Mouse (Mus musculus): ENCODE data around the gene Epo. TPM values are rescaled to one million over a fixed set of nuclear protein-coding genes. Genes with fewer than 3 reads are reported as not detected.

The Epo gene
- polyA plus RNA-seq, 2 experiments, result 0.19 to 0.83 TPM

DNA sequence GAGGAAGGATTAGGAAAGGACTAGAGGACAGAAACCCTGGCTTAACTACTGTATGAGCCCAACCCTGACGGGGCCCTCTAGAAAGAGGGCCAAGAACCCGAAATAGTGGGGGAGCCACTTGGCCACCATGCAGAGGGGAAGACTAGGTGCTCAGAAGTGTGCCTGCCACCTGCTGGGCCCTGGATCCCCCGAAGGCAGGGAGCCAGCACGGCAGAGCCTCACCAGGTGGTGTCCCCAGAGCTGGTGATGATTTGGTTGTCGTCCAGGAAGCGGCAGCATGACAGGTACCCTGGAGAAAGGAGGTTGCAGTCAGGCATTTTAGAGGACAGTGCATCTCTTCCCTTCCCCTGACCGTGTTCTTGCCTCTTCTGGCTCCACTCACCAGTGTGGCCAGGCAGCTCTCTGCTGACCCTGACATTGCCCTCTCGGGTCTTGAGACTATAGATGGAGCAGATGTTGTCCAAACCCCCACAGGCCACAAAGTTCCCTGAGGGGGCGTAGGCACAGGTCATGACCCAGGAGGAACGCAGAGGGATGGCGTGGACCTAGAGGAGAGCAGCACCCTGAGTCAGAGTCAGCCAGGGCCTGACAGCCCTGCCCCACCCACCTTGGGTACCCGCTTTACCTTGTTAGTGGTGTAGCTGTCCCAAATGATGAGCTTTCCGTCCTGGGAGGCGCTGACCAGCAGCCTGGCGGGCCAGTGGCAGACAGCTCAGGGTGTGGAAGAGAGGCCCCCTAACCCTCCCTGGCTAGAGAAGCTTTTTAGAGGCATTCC, 3.6 kb downstream of the Epo start:
- no peak for DNase-seq (ENCODE audit: low spot score)
- no peak overlapping the region for H3K4me3 ChIP-seq (replicated peaks; ENCODE audit: low read length)

DNA sequence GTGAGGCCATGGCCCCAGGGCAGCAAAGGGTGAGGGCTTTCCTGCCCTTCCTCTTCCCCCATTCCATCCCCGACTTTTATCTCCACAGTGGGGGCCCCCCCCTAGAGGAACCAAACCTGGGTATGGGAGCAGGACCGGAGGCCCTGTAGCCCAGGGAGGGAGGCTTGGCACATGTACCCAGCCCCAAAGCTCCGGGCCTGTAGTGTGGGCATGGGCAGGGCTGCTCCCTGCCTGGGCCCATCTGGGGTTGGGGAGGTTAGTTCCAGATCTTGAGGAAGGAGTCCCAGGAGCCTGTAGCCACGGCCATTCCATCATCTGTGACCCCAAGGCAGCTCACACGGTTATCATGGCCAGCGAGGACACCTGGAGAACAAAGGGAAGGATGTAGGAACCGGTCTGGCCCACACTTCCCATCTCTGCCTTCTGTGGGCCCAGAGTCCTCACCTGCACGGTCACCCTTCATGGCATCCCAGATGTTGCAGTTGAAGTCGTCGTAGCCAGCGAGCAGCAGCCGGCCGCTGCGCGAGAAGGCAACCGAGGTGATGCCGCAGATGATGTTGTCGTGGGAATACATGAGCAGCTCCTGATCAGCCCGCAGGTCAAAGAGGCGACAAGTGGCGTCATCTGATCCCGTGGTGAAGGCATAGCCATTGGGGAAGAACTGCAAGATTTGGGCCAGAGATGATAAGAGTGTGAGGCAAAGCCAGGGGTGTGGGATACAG, 4.6 kb downstream of the Epo start:
- H3K27me3 ChIP-seq (ENCODE audit: control insufficient read depth, insufficient read depth, low read length), result no peaks in the 10 kb centered on the region
- DNase-seq (ENCODE audit: low spot score) (no peak), ATAC-seq (ENCODE audit: low FRiP score, low read depth) (no peak)
- no peaks in the 10 kb centered on the region for H3K9me3 ChIP-seq (ENCODE audit: control insufficient read depth, low read length)
- no peak overlapping the region for H3K27ac ChIP-seq (replicated peaks; ENCODE audit: low read depth, low read length)
- 86% methylated on average over 21 of the region's 22 CpGs for WGBS
- H3K4me1 ChIP-seq (ENCODE audit: control insufficient read depth, insufficient read depth, low read length), result peaks cover 7% of the 10 kb centered on the region; the same call in 1 of the 2 replicates
- no peak for TF ChIP-seq POLR2A (IDR thresholded peaks at IDR 0.05; ENCODE audit: borderline replicate concordance, extremely low read depth, insufficient read depth, insufficient read length)
- no peak overlapping the region for H3K9ac ChIP-seq (ENCODE audit: low read depth, low read length, severe bottlenecking)
- H3K4me3 ChIP-seq (replicated peaks; ENCODE audit: low read length), result no peak overlapping the region
- no peak overlapping the region for H3K4me2 ChIP-seq (replicated peaks; ENCODE audit: low read depth, low read length, severe bottlenecking)
- H3K36me3 ChIP-seq (ENCODE audit: control insufficient read depth, insufficient read depth, low read length), result peaks cover 68% of the 10 kb centered on the region

More for the DNA sequence above, 3.6 kb downstream of the Epo start:
- Histone ChIP-seq H3K9ac (ENCODE audit: low read depth, low read length, severe bottlenecking) (no peak overlapping the region), H3K36me3 (ENCODE audit: control insufficient read depth, insufficient read depth, low read length) (peaks cover 58% of the 10 kb centered on the region), H3K4me1 (ENCODE audit: control insufficient read depth, insufficient read depth, low read length) (peaks cover 7% of the 10 kb centered on the region; the same call in 1 of the 2 replicates), H3K9me3 (ENCODE audit: control insufficient read depth, low read length) (no peaks in the 10 kb centered on the region), H3K27me3 (ENCODE audit: control insufficient read depth, insufficient read depth, low read length) (no peaks in the 10 kb centered on the region), H3K4me2 (replicated peaks; ENCODE audit: low read depth, low read length, severe bottlenecking) (peak overlapping the region; percentile 93), H3K27ac (replicated peaks; ENCODE audit: low read depth, low read length) (peak overlapping the region; percentile 89; the same call in 1 of the 2 replicates)
- no peak for ATAC-seq (ENCODE audit: low FRiP score, low read depth)
- no peak for TF ChIP-seq POLR2A (IDR thresholded peaks at IDR 0.05; ENCODE audit: borderline replicate concordance, extremely low read depth, insufficient read depth, insufficient read length)
- 68% methylated on average over 15 of the region's 15 CpGs for WGBS

DNA sequence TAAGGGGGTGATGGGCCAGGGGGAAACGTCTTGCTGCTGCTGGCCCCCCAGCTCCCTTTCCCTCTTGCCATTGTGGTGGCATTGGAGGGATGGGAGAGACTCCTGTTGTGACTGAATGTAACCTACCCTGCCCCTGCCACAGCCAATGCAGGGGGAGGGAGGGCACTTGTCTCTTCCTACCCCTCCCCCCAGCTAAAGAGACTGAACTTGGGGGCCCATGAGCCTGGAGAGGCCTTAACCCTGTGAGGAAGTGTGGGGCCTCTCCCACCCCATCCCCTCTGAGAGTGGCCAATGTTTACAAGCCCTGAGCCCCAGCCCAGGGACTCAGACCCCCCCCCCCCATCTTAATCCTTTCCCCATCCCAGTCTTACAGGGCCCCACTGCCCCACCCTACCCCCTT, 5.6 kb downstream of the Epo start:
- no peak overlapping the region for H3K9ac ChIP-seq (ENCODE audit: low read depth, low read length, severe bottlenecking)
- ATAC-seq (ENCODE audit: low FRiP score, low read depth), result no peak
- peaks cover 78% of the 10 kb centered on the region for H3K36me3 ChIP-seq (ENCODE audit: control insufficient read depth, insufficient read depth, low read length)
- no peak overlapping the region for H3K4me2 ChIP-seq (replicated peaks; ENCODE audit: low read depth, low read length, severe bottlenecking)
- 53% methylated on average over 1 of the region's 1 CpGs for WGBS
- no peaks in the 10 kb centered on the region for H3K27me3 ChIP-seq (ENCODE audit: control insufficient read depth, insufficient read depth, low read length)
- H3K4me3 ChIP-seq (replicated peaks; ENCODE audit: low read length), result no peak overlapping the region
- DNase-seq (ENCODE audit: low spot score), result no peak
- peaks cover 7% of the 10 kb centered on the region; the same call in 1 of the 2 replicates for H3K4me1 ChIP-seq (ENCODE audit: control insufficient read depth, insufficient read depth, low read length)
- no peaks in the 10 kb centered on the region for H3K9me3 ChIP-seq (ENCODE audit: control insufficient read depth, low read length)
- H3K27ac ChIP-seq (replicated peaks; ENCODE audit: low read depth, low read length), result no peak overlapping the region
- TF ChIP-seq POLR2A (IDR thresholded peaks at IDR 0.05; ENCODE audit: borderline replicate concordance, extremely low read depth, insufficient read depth, insufficient read length), result no peak

DNA sequence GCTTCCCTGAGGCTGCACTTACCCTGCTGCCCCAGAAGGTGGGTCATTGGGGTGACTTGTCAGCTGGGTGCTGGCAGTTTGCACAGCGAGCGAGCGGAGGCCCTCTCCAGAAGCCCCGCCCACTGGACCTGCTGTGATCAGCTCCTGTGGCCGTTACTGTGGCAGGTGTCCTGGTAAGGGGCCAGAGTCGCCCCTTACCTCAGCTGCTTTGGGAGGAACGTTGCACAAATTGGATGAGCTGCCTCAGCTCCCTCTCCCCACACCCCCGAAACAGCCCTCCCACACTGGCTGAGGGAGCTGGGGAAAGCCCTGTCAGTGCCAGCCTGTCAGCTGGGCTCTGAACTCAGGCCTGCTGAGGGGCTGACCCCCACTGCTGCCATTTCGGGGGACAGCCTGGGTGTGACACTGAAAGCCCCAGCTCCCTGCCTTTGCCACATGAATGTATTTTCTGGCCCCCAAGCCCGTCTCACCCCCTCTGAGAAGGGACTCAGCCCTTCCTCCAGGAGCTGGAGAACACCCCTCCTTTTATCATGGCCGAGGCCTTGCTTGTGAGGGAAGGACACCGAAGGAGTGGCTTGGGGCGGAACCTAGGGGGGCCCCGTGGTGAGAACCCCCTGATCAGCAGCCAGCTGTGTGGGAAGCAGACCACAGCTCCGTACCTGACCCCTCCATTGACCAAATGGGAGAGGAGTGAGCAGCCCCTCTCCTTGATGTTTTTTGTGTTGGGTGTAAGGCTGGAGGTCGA, 6.7 kb downstream of the Epo start:
- no peak overlapping the region for H3K9ac ChIP-seq (ENCODE audit: low read depth, low read length, severe bottlenecking)
- H3K27me3 ChIP-seq (ENCODE audit: control insufficient read depth, insufficient read depth, low read length), result no peaks in the 10 kb centered on the region
- peaks cover 88% of the 10 kb centered on the region for H3K36me3 ChIP-seq (ENCODE audit: control insufficient read depth, insufficient read depth, low read length)
- peaks cover 7% of the 10 kb centered on the region; the same call in 1 of the 2 replicates for H3K4me1 ChIP-seq (ENCODE audit: control insufficient read depth, insufficient read depth, low read length)
- ATAC-seq (ENCODE audit: low FRiP score, low read depth) (no peak), DNase-seq (ENCODE audit: low spot score) (no peak)
- no peaks in the 10 kb centered on the region for H3K9me3 ChIP-seq (ENCODE audit: control insufficient read depth, low read length)
- WGBS, result 53% methylated on average over 16 of the region's 16 CpGs
- H3K4me2 ChIP-seq (replicated peaks; ENCODE audit: low read depth, low read length, severe bottlenecking), result no peak overlapping the region
- H3K27ac ChIP-seq (replicated peaks; ENCODE audit: low read depth, low read length), result no peak overlapping the region
- H3K4me3 ChIP-seq (replicated peaks; ENCODE audit: low read length), result no peak overlapping the region
- TF ChIP-seq POLR2A (IDR thresholded peaks at IDR 0.05; ENCODE audit: borderline replicate concordance, extremely low read depth, insufficient read depth, insufficient read length), result no peak

DNA sequence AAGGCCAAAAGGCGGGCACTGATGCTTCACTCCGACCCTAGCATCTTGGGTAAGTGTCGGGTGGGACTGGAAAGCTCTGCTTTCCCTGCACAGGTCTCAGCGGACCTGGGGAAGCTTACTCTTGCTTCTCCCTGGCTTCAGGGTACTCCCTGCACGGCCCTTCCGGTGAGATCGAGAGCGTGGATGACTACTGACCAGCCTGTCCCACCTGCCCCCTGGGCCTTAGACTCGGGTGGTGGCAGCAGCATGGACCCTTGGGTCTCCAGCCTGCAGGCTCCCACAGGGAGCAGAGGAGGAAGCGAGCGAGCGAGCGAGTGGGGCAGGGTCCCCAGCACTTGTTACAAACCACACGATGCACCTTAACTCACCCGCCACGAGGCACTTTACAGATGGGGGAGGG, 7.5 kb downstream of the Epo start:
- Histone ChIP-seq H3K9me3 (ENCODE audit: control insufficient read depth, low read length) (no peaks in the 10 kb centered on the region), H3K27ac (replicated peaks; ENCODE audit: low read depth, low read length) (0 out of 2 replicates have a peak overlapping the region, but pooled peaks have one; percentile 35), H3K27me3 (ENCODE audit: control insufficient read depth, insufficient read depth, low read length) (no peaks in the 10 kb centered on the region), H3K4me2 (replicated peaks; ENCODE audit: low read depth, low read length, severe bottlenecking) (no peak overlapping the region), H3K4me3 (replicated peaks; ENCODE audit: low read length) (no peak overlapping the region), H3K36me3 (ENCODE audit: control insufficient read depth, insufficient read depth, low read length) (peaks cover 97% of the 10 kb centered on the region), H3K4me1 (ENCODE audit: control insufficient read depth, insufficient read depth, low read length) (peaks cover 7% of the 10 kb centered on the region; the same call in 1 of the 2 replicates), H3K9ac (ENCODE audit: low read depth, low read length, severe bottlenecking) (no peak overlapping the region)
- 69% methylated on average over 16 of the region's 16 CpGs for WGBS
- DNase-seq (ENCODE audit: low spot score), result no peak
- no peak for ATAC-seq (ENCODE audit: low FRiP score, low read depth)
- no peak for TF ChIP-seq POLR2A (IDR thresholded peaks at IDR 0.05; ENCODE audit: borderline replicate concordance, extremely low read depth, insufficient read depth, insufficient read length)
